Comparison of ENCODE assay signal across 8 mouse cellular contexts in the genomic region with DNA sequence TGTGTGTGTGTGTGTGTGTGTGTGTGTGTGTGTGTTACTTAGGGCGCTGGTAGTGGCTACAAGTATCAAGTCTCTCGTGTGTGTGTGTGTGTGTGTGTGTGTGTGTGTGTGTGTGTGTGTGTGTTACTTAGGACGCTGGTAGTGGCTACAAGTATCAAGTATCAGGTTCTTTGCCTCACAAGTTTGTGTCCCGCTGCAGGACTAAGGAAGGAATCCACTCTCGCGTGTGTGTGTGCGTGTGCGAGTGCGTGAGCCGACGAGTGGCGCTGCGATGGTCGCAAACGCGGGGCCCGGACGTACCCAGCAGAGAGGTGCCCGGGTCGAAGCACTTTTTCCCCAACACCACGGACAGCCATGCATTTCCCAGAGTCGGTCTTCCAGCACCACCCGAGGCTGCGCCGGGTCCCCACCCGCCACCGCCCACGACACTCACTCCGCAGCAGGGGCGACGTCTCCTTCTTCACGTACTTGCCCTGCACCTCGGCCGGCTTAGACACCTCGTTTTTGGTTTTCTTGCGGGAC. TPM values are rescaled to one million over a fixed set of nuclear protein-coding genes. Genes with fewer than 3 reads are reported as not detected.
A peak's percentile ranks its signal among the peaks of the same experiment; 100 is the strongest.
DNase-seq lines count a peak whose midpoint lies in the region; ATAC-seq and TF ChIP-seq lines count a peak whose summit lies in the region.

No protein-coding gene starts in this region.

- H3K27ac ChIP-seq in left cerebral cortex, adult 2 months, result peak overlapping the region; percentile 81
- peak overlapping the region; percentile 92 for H3K27ac ChIP-seq in hindbrain, embryonic 12.5 days
- peak overlapping the region; percentile 89 for H3K27ac ChIP-seq in limb, embryonic 14.5 days (replicated peaks; ENCODE audit: low read depth, low read length)
- H3K27ac ChIP-seq in midbrain, embryonic 13.5 days, result peak overlapping the region; percentile 87
- peak overlapping the region; percentile 97 for H3K27ac ChIP-seq in testis, adult 2 months (ENCODE audit: control insufficient read depth, insufficient read depth, low read depth, low read length)

- no peak for TF ChIP-seq POLR2A in limb, embryonic 14.5 days (IDR thresholded peaks at IDR 0.05; ENCODE audit: borderline replicate concordance, extremely low read depth, insufficient read depth, insufficient read length)
- no peak for TF ChIP-seq POLR2A in testis, adult 2 months (IDR thresholded peaks at IDR 0.05; ENCODE audit: control insufficient read depth, low read depth, low read length)

- peak overlapping the region; percentile 80 for H3K4me3 ChIP-seq in left cerebral cortex, adult 2 months
- peak overlapping the region; percentile 89 for H3K4me3 ChIP-seq in hindbrain, embryonic 12.5 days
- peak overlapping the region; percentile 77 for H3K4me3 ChIP-seq in limb, embryonic 14.5 days (replicated peaks; ENCODE audit: low read length)
- peak overlapping the region; percentile 94 for H3K4me3 ChIP-seq in midbrain, embryonic 13.5 days (replicated peaks)
- H3K4me3 ChIP-seq in testis, adult 2 months (ENCODE audit: control insufficient read depth, low read depth, low read length), result peak overlapping the region; percentile 95

- peaks cover 23% of the 10 kb centered on the region; the same call in 1 of the 2 replicates for H3K36me3 ChIP-seq in hindbrain, embryonic 12.5 days
- peaks cover 29% of the 10 kb centered on the region for H3K36me3 ChIP-seq in limb, embryonic 14.5 days (ENCODE audit: control insufficient read depth, insufficient read depth, low read length)
- H3K36me3 ChIP-seq in midbrain, embryonic 13.5 days, result peaks cover 25% of the 10 kb centered on the region
- peaks cover 3% of the 10 kb centered on the region for H3K36me3 ChIP-seq in testis, adult 2 months (ENCODE audit: control insufficient read depth, insufficient read depth, low read length)

- peak; percentile 23 to 36 for DNase-seq in left cerebral cortex, adult 2 months (ENCODE audit: extremely low spot score in 1 of 2, low spot score in 2 of 2)
- no peak for DNase-seq in left cerebral cortex, adult 11 months (ENCODE audit: low spot score)
- peak; percentile 68 for DNase-seq in R1 (ENCODE audit: low read depth, low spot score)
- peak; percentile 10 for DNase-seq in limb, embryonic 14.5 days (ENCODE audit: low spot score)

- under 1% methylated on average over 35 of the region's 36 CpGs for WGBS in hindbrain, embryonic 12.5 days
- 0% methylated on average over 26 of the region's 36 CpGs for WGBS in limb, embryonic 14.5 days
- WGBS in midbrain, embryonic 13.5 days, result under 1% methylated on average over 34 of the region's 36 CpGs

- no peaks in the 10 kb centered on the region; the same call in 1 of the 2 replicates for H3K27me3 ChIP-seq in hindbrain, embryonic 12.5 days
- no peaks in the 10 kb centered on the region for H3K27me3 ChIP-seq in limb, embryonic 14.5 days (ENCODE audit: control insufficient read depth, insufficient read depth, low read length)
- no peaks in the 10 kb centered on the region for H3K27me3 ChIP-seq in midbrain, embryonic 13.5 days
- H3K27me3 ChIP-seq in testis, adult 2 months (ENCODE audit: control insufficient read depth, insufficient read depth, low read length), result no peaks in the 10 kb centered on the region

- peak overlapping the region; percentile 94 for H3K9ac ChIP-seq in hindbrain, embryonic 12.5 days
- peak overlapping the region; percentile 95 for H3K9ac ChIP-seq in limb, embryonic 14.5 days (ENCODE audit: low read depth, low read length, severe bottlenecking)
- H3K9ac ChIP-seq in midbrain, embryonic 13.5 days (replicated peaks), result peak overlapping the region; percentile 93

- no peaks in the 10 kb centered on the region for H3K9me3 ChIP-seq in hindbrain, embryonic 12.5 days (replicated peaks)
- H3K9me3 ChIP-seq in limb, embryonic 14.5 days (ENCODE audit: control insufficient read depth, low read length), result no peaks in the 10 kb centered on the region
- no peaks in the 10 kb centered on the region for H3K9me3 ChIP-seq in midbrain, embryonic 13.5 days

- peak overlapping the region; percentile 77 for H3K4me2 ChIP-seq in hindbrain, embryonic 12.5 days (replicated peaks)
- H3K4me2 ChIP-seq in limb, embryonic 14.5 days (replicated peaks; ENCODE audit: low read depth, low read length, severe bottlenecking), result peak overlapping the region; percentile 55
- peak overlapping the region; percentile 77 for H3K4me2 ChIP-seq in midbrain, embryonic 13.5 days (replicated peaks)

- peak; percentile 41 for ATAC-seq in erythroblast, adult 5-6 weeks (replicated peaks; ENCODE audit: low FRiP score, poor library complexity, severe bottlenecking)
- peak; percentile 73 for ATAC-seq in hindbrain, embryonic 12.5 days (ENCODE audit: low FRiP score)
- peak; percentile 64 for ATAC-seq in limb, embryonic 14.5 days (ENCODE audit: low FRiP score, low read depth)
- ATAC-seq in midbrain, embryonic 13.5 days, result peak; percentile 78

- peaks cover 13% of the 10 kb centered on the region for H3K4me1 ChIP-seq in hindbrain, embryonic 12.5 days
- peaks cover 9% of the 10 kb centered on the region for H3K4me1 ChIP-seq in limb, embryonic 14.5 days (ENCODE audit: control insufficient read depth, insufficient read depth, low read length)
- peaks cover 26% of the 10 kb centered on the region for H3K4me1 ChIP-seq in midbrain, embryonic 13.5 days (replicated peaks)
- H3K4me1 ChIP-seq in testis, adult 2 months (ENCODE audit: control insufficient read depth, insufficient read depth, low read length), result no peaks in the 10 kb centered on the region; the same call in 1 of the 2 replicates

- intact Hi-C loops in left cerebral cortex, adult 2 months (cut with DNase I), result loop anchor here (5.0 kb wide), 2 partner anchors 76 to 161 kb away; no protein-coding TSS in a partner anchor

- no peak for TF ChIP-seq CTCF in left cerebral cortex, adult 2 months (IDR thresholded peaks at IDR 0.05)
- no peak for TF ChIP-seq CTCF in testis, adult 2 months (IDR thresholded peaks at IDR 0.05; ENCODE audit: control insufficient read depth, insufficient read depth, insufficient replicate concordance, low read depth, low read length)

RNA-seq across cellular contexts. Expression of a gene that starts 0.5 kb away (rescaled TPM):
- 10 to 100 TPM; 17.4 to 19.5 TPM for total RNA-seq in left cerebral cortex, adult 2 months (2021)
- total RNA-seq in erythroblast, adult 5-6 weeks (2015; ENCODE audit: low replicate concordance), result 55.0 and 80.0 TPM in 2 replicates
- 42.4 and 55.8 TPM in 2 replicates for total RNA-seq in erythroblast, adult 5-6 weeks (2017; ENCODE audit: low replicate concordance)
- polyA plus RNA-seq in hindbrain, embryonic 12.5 days (2016; fragmentation: Nextera tagmentation; extraction: Ambion mirVana), result 8.9 and 9.0 TPM in 2 replicates
- 54.5 and 57.2 TPM in 2 replicates for polyA plus RNA-seq in limb, embryonic 14.5 days (2012; rRNA removed)
- 11.0 and 12.9 TPM in 2 replicates for polyA plus RNA-seq in limb, embryonic 14.5 days (2014; fragmentation: Nextera tagmentation; extraction: Ambion mirVana)
- 1.5 and 2.8 TPM in 2 replicates for polyA plus RNA-seq in midbrain, embryonic 13.5 days (2015; fragmentation: Nextera tagmentation; extraction: Ambion mirVana)
- polyA plus RNA-seq in testis, adult 2 months (2012; rRNA removed), result 41.5 and 45.0 TPM in 2 replicates
